Mouse (Mus musculus) forebrain, embryonic 16.5 days (tissue): ENCODE measurements around the gene Pfkfb2. TPM values are rescaled to one million over a fixed set of nuclear protein-coding genes. Genes with fewer than 3 reads are reported as not detected.

Experiments used
- ATAC-seq: fragments of 200-750 bp; cut with Nextera tagmentation; 2 replicates; pipeline ENCODE4 v1.8.0; 2017; ENCODE audit warnings: mild to moderate bottlenecking, moderate library complexity
- H3K27ac ChIP-seq: fragments of 300-500 bp; sonication (generic); 2 replicates; pipeline ENCODE4 v1.5.1; 2014; ENCODE audit warnings: low read length, control low read depth
- H3K27me3 ChIP-seq: fragments of 300-500 bp; sonication (generic); replicated peaks from 2 replicates; pipeline ENCODE4 v1.6.1; 2014; ENCODE audit warnings: low read length; ENCODE audit not compliant: control insufficient read depth, insufficient read depth
- H3K36me3 ChIP-seq: fragments of 300-500 bp; sonication (generic); 2 replicates; pipeline ENCODE4 v1.6.1; 2014; ENCODE audit not compliant: control insufficient read depth, insufficient read depth
- H3K4me1 ChIP-seq: fragments of 300-500 bp; sonication (generic); replicated peaks from 2 replicates; pipeline ENCODE4 v1.6.1; 2014; ENCODE audit warnings: low read length; ENCODE audit not compliant: control insufficient read depth, insufficient read depth
- H3K4me2 ChIP-seq: fragments of 300-500 bp; sonication (generic); 2 replicates; pipeline ENCODE4 v1.6.1; 2014; ENCODE audit warnings: mild to moderate bottlenecking, low read length, control low read depth
- H3K4me3 ChIP-seq: fragments of 300-500 bp; sonication (generic); replicated peaks from 2 replicates; pipeline ENCODE4 v1.5.1; 2014; ENCODE audit warnings: mild to moderate bottlenecking, low read length, control low read depth
- H3K9ac ChIP-seq: fragments of 300-500 bp; sonication (generic); replicated peaks from 2 replicates; pipeline ENCODE4 v1.6.1; 2014; ENCODE audit warnings: low read depth, low read length, control low read depth
- H3K9me3 ChIP-seq: fragments of 300-500 bp; sonication (generic); 2 replicates; pipeline ENCODE4 v1.6.1; 2016; ENCODE audit warnings: low read length; ENCODE audit not compliant: control insufficient read depth
- WGBS: fragments of 180-500 bp; shearing (Covaris S2); extraction: QIAGEN DNeasy Blood & Tissue Kit; methylation state at CpG from one replicate; pipeline ENCODE4 v1.1.7; 2014; 5-methylcytosine and 5-hydroxymethylcytosine counted together
- polyA plus RNA-seq: library from polyadenylated mRNA; unstranded; fragments of >200 nt; fragmentation: Nextera tagmentation; extraction: Ambion mirVana; gene quantifications from 2 replicates; pipeline ENCODE4 v1.2.1, GENCODE M21; 2015

The Pfkfb2 gene
- polyA plus RNA-seq, 1 experiment from 2014 or later: 28.2 TPM

DNA sequence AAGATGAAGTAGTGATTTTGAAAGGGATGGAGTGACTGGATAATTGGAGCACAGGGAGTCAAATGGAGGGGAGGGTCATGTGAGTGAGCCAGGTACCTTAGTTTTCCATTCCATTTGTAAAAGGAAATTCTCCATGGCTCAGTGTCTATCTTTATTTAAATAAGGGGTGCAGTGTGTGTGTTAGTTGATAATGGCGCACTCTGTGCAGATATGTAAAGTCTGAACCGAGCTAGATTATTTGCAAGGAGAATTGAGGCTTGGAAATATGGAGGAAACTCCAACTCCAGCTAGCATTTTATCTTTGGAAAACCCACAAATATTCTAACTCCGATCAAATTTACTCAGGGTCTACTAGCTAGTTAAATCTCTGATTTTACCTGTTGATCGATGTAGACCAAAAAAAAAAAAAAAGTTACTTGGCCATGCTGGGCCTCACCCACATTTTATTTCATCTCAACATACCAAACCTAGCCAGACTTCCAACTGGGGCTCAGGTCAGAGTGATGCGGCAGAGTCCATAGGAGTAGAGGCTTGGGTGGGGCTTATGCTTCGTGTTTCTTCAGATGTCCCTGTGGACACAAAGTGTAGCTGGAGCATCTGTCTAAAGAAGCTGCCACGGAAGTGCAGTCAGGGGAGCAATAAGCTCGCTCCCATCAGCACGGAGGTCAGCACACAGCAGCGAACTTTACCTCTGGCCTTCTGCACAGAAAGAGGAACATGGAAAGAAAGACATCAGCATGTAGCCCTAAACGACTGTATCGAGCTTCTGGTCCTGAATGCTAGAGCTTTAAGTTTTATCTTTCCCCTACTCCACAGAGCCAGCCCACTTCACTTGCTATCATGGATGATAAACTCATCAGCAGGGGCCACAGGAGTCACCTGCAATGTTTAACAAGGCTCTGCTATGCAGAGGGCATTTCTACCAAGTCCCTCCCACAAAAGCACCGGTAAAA, 3.9 kb upstream of the Pfkfb2 start:
- WGBS: 89% methylated on average over 13 of the region's 13 CpGs
- ATAC-seq: no peak
- no peak overlapping the region for H3K27ac ChIP-seq
- no peak overlapping the region for H3K4me2 ChIP-seq
- no peaks in the 10 kb centered on the region for H3K27me3 ChIP-seq
- H3K9me3 ChIP-seq: no peaks in the 10 kb centered on the region
- H3K36me3 ChIP-seq: no peaks in the 10 kb centered on the region
- no peaks in the 10 kb centered on the region for H3K4me1 ChIP-seq
- H3K9ac ChIP-seq: no peak overlapping the region
- no peak overlapping the region for H3K4me3 ChIP-seq

- Histone ChIP-seq H3K36me3 (no peaks in the 10 kb centered on the region), H3K27me3 (no peaks in the 10 kb centered on the region), H3K27ac (no peak within 1 kb of the TSS), H3K4me3 (no peak within 1 kb of the TSS), H3K9me3 (no peaks in the 10 kb centered on the region), H3K9ac (no peak within 1 kb of the TSS), H3K4me2 (no peak within 1 kb of the TSS), H3K4me1 (no peaks in the 10 kb centered on the region)
- WGBS: 5% methylated on average over 10 of the region's 10 CpGs
- ATAC-seq: no peak
Observed at GRCm38 (mm10) chr1:130731741-130732337, 2.8 kb upstream of the Pfkfb2 start, which contains the start of gene AA986860. Gene AA986860 (plus strand): TSS chr1:130731976.

DNA sequence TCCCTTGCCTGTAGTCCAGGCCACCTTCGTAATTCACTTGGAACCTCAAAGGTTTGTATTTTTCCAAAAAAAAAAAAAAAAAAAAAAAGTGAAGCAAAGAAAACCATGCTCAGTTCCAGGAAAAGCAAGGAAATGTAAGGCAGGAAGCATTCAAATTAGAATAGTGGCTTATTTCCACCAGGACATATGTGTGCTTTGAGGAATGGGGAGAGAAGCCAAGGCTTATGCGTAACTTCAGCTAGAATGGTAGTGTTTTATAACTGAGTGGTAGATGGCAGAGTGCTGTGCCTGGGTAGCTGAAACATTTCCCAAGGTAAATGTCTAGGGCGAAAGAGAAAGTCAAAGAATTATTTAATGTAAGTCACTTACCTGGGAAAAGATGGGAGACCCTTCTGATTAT, 345 bp downstream of the Pfkfb2 start:
- Histone ChIP-seq H3K27ac (no peak overlapping the region), H3K4me2 (no peak overlapping the region), H3K36me3 (0 out of 2 replicates have a peak, but pooled peaks cover 2% of the 10 kb centered on the region), H3K4me1 (no peaks in the 10 kb centered on the region), H3K9ac (no peak overlapping the region), H3K9me3 (no peaks in the 10 kb centered on the region), H3K27me3 (no peaks in the 10 kb centered on the region), H3K4me3 (no peak overlapping the region)
- no peak; the same call in 1 of the 2 replicates for ATAC-seq
- 77% methylated on average over 3 of the region's 3 CpGs for WGBS

- no peaks in the 10 kb centered on the region for H3K27me3 ChIP-seq
- H3K4me2 ChIP-seq: no peak overlapping the region
- 0 out of 2 replicates have a peak, but pooled peaks cover 2% of the 10 kb centered on the region for H3K36me3 ChIP-seq
- H3K27ac ChIP-seq: no peak overlapping the region
- no peak overlapping the region for H3K9ac ChIP-seq
- WGBS: 65% methylated on average over 1 of the region's 1 CpGs
- H3K4me3 ChIP-seq: no peak overlapping the region
- H3K9me3 ChIP-seq: no peaks in the 10 kb centered on the region
- no peak for ATAC-seq
- H3K4me1 ChIP-seq: no peaks in the 10 kb centered on the region
Observed at GRCm38 (mm10) chr1:130728070-130728469, 983 bp downstream of the Pfkfb2 start.

DNA sequence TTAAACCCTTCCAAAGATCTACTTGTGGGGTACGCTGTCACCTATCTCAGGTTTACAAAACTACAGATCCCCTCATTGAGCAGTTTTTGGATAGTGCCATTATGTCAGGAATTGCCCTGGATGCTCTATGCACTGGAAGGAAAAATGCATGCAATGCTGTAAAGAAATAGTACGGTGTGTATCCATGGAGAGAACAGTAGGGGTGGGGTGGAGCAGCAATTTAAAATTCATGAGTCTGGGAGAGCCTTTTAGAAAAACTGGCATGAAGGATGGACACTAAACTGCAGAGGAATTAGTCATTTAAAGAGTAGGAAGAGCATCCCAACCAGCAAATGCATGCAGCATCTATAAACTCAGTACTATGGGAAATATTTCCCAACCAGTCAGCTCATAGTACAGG, 2.7 kb downstream of the Pfkfb2 start:
- no peak for ATAC-seq
- H3K4me2 ChIP-seq: no peak overlapping the region
- 0 out of 2 replicates have a peak, but pooled peaks cover 2% of the 10 kb centered on the region for H3K36me3 ChIP-seq
- no peak overlapping the region for H3K4me3 ChIP-seq
- no peaks in the 10 kb centered on the region for H3K27me3 ChIP-seq
- 72% methylated on average over 2 of the region's 2 CpGs for WGBS
- no peak overlapping the region for H3K27ac ChIP-seq
- H3K4me1 ChIP-seq: no peaks in the 10 kb centered on the region
- H3K9me3 ChIP-seq: no peaks in the 10 kb centered on the region
- no peak overlapping the region for H3K9ac ChIP-seq

- Histone ChIP-seq H3K9me3 (no peaks in the 10 kb centered on the region), H3K36me3 (0 out of 2 replicates have a peak, but pooled peaks cover 2% of the 10 kb centered on the region), H3K27me3 (no peaks in the 10 kb centered on the region), H3K4me1 (peaks cover 3% of the 10 kb centered on the region), H3K27ac (no peak overlapping the region), H3K4me3 (no peak overlapping the region), H3K4me2 (no peak overlapping the region), H3K9ac (no peak overlapping the region)
- WGBS: 97% methylated on average over 5 of the region's 5 CpGs
- ATAC-seq: no peak
Observed at GRCm38 (mm10) chr1:130724206-130724605, 4.8 kb downstream of the Pfkfb2 start.

DNA sequence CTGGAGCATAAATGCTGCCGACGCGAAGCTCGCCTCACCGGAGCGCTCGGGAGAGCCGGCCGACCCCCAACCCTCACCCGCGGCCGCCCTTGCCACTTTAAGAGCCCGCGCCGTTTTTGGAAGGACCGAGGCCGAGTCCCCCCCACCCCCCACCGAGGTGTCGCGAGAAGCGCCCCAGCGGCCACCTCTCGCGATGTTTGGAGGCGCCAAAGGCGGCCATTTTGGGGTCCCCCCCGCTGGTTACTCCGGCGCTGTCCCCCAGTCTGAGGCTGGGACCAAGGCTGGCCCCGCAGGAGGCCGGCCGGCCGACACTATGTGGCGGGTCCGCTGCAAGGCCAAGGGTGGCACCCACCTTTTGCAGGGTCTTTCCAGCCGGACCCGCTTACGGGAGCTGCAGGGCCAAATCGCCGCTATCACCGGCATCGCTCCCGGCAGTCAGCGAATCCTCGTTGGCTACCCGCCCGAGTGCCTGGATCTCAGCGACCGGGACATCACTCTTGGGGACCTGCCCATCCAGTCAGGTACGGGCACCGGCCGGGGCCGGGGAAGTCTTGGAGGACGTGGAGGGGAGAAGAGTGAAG, 11.7 kb downstream of the Pfkfb2 start, which contains the start of gene Yod1:
Gene Yod1, plus strand, starts transcription at position 37 of the 581 bp plus-strand sequence.
- Histone ChIP-seq H3K4me2 (peak within 1 kb of the TSS; percentile 98), H3K27me3 (no peaks in the 10 kb centered on the region), H3K27ac (peak within 1 kb of the TSS; percentile 89), H3K9me3 (no peaks in the 10 kb centered on the region), H3K4me3 (peak within 1 kb of the TSS; percentile 99), H3K36me3 (no peaks in the 10 kb centered on the region), H3K9ac (peak within 1 kb of the TSS; percentile 99), H3K4me1 (peaks cover 23% of the 10 kb centered on the region)
- whole genome bisulfite sequencing: under 1% methylated on average over 54 of the region's 54 CpGs
- peak; percentile 67 for ATAC-seq

DNA sequence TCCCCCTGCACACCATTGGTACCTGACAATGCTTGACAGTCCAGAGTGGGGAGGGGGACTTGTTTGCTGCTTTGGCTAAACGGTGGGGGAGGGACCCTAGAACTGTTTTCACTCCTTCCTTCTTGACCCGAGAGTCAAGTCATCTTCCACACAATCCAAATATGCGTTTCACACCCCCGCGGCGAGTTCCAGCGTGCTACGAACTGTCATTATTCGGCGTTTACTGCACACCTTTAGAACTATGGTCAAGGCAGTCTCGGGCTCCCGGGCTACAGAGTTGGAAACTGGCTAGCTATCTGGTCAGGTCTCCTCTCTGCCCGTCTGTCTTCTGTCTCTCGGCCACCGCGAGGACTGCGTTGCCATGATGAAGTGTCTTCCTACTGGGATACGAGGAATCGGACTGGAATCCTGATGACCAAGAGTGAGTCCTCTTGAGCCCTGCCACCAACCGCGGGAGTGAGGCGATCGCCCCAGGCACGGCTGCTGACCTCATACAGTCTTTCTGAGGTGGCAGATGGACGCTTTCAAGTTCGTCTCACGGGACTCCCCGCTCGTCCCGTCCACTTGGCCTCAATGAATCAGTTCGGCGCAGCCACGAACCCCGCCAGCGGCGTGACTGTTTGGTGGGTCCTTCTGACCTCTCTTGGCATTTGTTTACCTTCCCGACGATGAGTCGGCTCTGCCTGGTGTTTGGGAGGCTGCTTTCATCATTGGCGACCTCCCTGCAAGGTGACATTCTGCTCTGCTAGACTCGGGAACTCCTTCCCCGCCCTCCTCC, 12.4 kb downstream of the Pfkfb2 start:
- H3K4me2 ChIP-seq: peak overlapping the region; percentile 98
- H3K4me3 ChIP-seq: peak overlapping the region; percentile 99
- H3K27ac ChIP-seq: peak overlapping the region; percentile 89
- H3K9ac ChIP-seq: peak overlapping the region; percentile 99
- H3K4me1 ChIP-seq: peaks cover 23% of the 10 kb centered on the region
- H3K36me3 ChIP-seq: no peaks in the 10 kb centered on the region
- H3K27me3 ChIP-seq: no peaks in the 10 kb centered on the region
- WGBS: under 1% methylated on average over 42 of the region's 42 CpGs
- no peaks in the 10 kb centered on the region for H3K9me3 ChIP-seq
- 0 out of 2 replicates have a peak, but pooled peaks have one; percentile 0 for ATAC-seq
